Mouse (Mus musculus) ES-E14 (cell line): ENCODE data around the gene Krt71. TPM values are rescaled to one million over a fixed set of nuclear protein-coding genes. Genes with fewer than 3 reads are reported as not detected.
A peak's percentile ranks its signal among the peaks of the same experiment; 100 is the strongest.

Experiments
- DNase-seq: peaks from one replicate; pipeline ENCODE4 v3.0.0-alpha.2; 2013; ENCODE audit warnings: low read depth, low spot score
- H3K27ac ChIP-seq: 2 replicates; pipeline ENCODE4 v1.5.1; 2012; ENCODE audit warnings: low read depth, mild to moderate bottlenecking, low read length, moderate library complexity, mixed read lengths; ENCODE audit not compliant: poor library complexity, insufficient read depth, severe bottlenecking
- H3K36me3 ChIP-seq: 2 replicates; pipeline ENCODE4 v1.6.1; 2012; ENCODE audit warnings: mild to moderate bottlenecking, low read length, moderate library complexity, mixed read lengths; ENCODE audit not compliant: control insufficient read depth, poor library complexity, insufficient read depth, severe bottlenecking
- H3K4me1 ChIP-seq, 2 experiments: fragments of 150-350 bp in 1 of 2; sonication (generic) in 1 of 2; 2 replicates each; pipeline ENCODE4 v1.6.1; 2012; ENCODE audit warnings: low read length in 2 of 2, mild to moderate bottlenecking in 1 of 2, mixed read lengths in 1 of 2; ENCODE audit not compliant: control insufficient read depth in 2 of 2, insufficient read depth in 2 of 2, poor library complexity in 1 of 2
- H3K4me3 ChIP-seq, 2 experiments: fragments of 150-350 bp in 1 of 2; sonication (generic) in 1 of 2; 2 replicates each; pipeline ENCODE4 v1.5.1; 2012; ENCODE audit warnings: low read length in 2 of 2, low read depth in 1 of 2, mild to moderate bottlenecking in 1 of 2, mixed read lengths in 1 of 2; ENCODE audit not compliant: insufficient read depth in 1 of 2, poor library complexity in 1 of 2, severe bottlenecking in 1 of 2
- H3K9ac ChIP-seq: 2 replicates; pipeline ENCODE4 v1.6.1; 2012; ENCODE audit warnings: low read depth, mild to moderate bottlenecking, low read length, mixed read lengths; ENCODE audit not compliant: poor library complexity, insufficient read depth, severe bottlenecking
- H3K9me3 ChIP-seq: fragments of 150-350 bp; sonication (generic); 2 replicates; pipeline ENCODE4 v1.6.1; 2012; ENCODE audit warnings: low read depth, mild to moderate bottlenecking, low read length; ENCODE audit not compliant: control insufficient read depth, insufficient read depth
- CHD2 ChIP-seq: IDR thresholded peaks from 2 replicates; pipeline ENCODE4 v1.6.1; 2014; ENCODE audit warnings: mild to moderate bottlenecking, low read depth, low read length, inconsistent platforms
- HCFC1 ChIP-seq: IDR thresholded peaks from 2 replicates; pipeline ENCODE4 v1.6.1; 2012; ENCODE audit warnings: low read length, inconsistent platforms, borderline replicate concordance; ENCODE audit not compliant: insufficient read depth
- MAFK ChIP-seq: IDR thresholded peaks from 2 replicates; pipeline ENCODE4 v1.6.1; 2014; ENCODE audit warnings: mild to moderate bottlenecking, low read depth, low read length, inconsistent platforms; ENCODE audit not compliant: insufficient read depth
- ZC3H11A ChIP-seq: IDR thresholded peaks from 2 replicates; pipeline ENCODE4 v1.6.1; 2012; ENCODE audit warnings: low read depth, mild to moderate bottlenecking, inconsistent platforms, low read length, borderline replicate concordance
- ZNF384 ChIP-seq: IDR thresholded peaks from 2 replicates; pipeline ENCODE4 v1.6.1; 2012; ENCODE audit warnings: low read depth, low read length, inconsistent platforms
- in situ Hi-C, 2 experiments: fragments of 600-800 bp; cut with MboI; formaldehyde crosslinking; loops; one replicate each; pipeline ENCODE4 v1.15.1; 2025; ENCODE audit warnings: low sequenced_read_pairs in 2 of 2, inconsistent platforms in 1 of 2; ENCODE audit not compliant: unreplicated experiment in 2 of 2
- total RNA-seq: library from RNA; depleted of rRNA; stranded (reverse); fragments of 300-350 nt; gene quantifications from 2 replicates; pipeline ENCODE4 v1.2.3, GENCODE M21; 2012

Krt71 gene
- total RNA-seq, 1 experiment, result not detected

DNA sequence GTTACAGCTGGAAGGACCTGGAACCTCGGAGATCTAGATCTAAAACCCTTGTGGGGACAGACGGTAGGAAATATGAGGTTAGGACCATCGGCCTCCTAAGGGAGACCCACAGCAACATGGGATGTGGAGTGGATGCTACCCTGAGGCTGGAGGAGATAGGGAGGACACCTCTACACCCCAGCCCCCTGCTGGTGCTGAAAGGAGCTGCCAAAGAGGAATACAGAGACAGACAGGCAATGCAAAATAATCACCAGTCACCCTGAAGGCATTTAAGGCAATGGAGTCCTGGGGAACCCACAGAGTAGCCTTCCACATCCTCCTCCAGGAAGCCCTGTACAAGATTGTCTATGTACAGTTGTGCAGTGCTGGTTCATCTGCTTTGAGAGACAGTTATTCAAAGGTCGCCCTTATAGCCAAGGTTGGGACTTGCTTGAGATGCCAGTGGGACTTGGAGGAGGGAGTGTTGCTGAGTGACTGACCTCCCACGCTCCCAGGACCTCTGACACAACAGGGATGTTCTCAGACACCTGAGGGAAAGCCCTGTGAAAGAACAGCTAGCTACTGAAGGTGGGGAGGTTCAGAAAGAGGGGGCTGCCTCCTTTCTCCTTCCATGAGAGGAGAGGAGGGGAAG is 29.3 kb upstream of the Krt71 start:
- Histone ChIP-seq H3K36me3 (no peaks in the 10 kb centered on the region), H3K27ac (no peak overlapping the region), H3K9me3 (no peaks in the 10 kb centered on the region), H3K4me1 (peaks cover 0 to 7% of the 10 kb centered on the region in 2 experiments; a peak in 1 of 4 replicates), H3K4me3 (no peak overlapping the region), H3K9ac (no peak overlapping the region)
- in situ Hi-C loops, result loop anchor here (5.0 to 10.0 kb wide), 3 partner anchors 200 to 293 kb away; no protein-coding TSS in a partner anchor
- peak; percentile 16 for DNase-seq
- TF ChIP-seq ZC3H11A (no peak), CHD2 (no peak), ZNF384 (no peak), HCFC1 (no peak; the same call in 1 of the 2 replicates), MAFK (no peak)

GRCm38 (mm10) chr15:101770226-101770625 is 27.3 kb upstream of the Krt71 start:
- Histone ChIP-seq H3K36me3 (no peaks in the 10 kb centered on the region), H3K9ac (no peak overlapping the region), H3K4me3 (no peak overlapping the region), H3K4me1 (peaks cover 0 to 7% of the 10 kb centered on the region in 2 experiments; a peak in 1 of 4 replicates), H3K27ac (no peak overlapping the region), H3K9me3 (no peaks in the 10 kb centered on the region)
- in situ Hi-C loops, result loop anchor here (5.0 to 10.0 kb wide), 3 partner anchors 202 to 295 kb away; no protein-coding TSS in a partner anchor
- no peak for DNase-seq
- TF ChIP-seq ZC3H11A, result no peak
- TF ChIP-seq HCFC1, result no peak
- no peak for TF ChIP-seq ZNF384
- no peak for TF ChIP-seq CHD2
- no peak for TF ChIP-seq MAFK

GRCm38 (mm10) chr15:101737786-101738185 is 5.1 kb downstream of the Krt71 start:
- Histone ChIP-seq H3K9ac (no peak overlapping the region), H3K27ac (no peak overlapping the region), H3K9me3 (no peaks in the 10 kb centered on the region), H3K4me1 (no peaks in the 10 kb centered on the region), H3K36me3 (no peaks in the 10 kb centered on the region), H3K4me3 (no peak overlapping the region)
- no peak for TF ChIP-seq MAFK
- TF ChIP-seq CHD2, result no peak
- TF ChIP-seq ZNF384, result no peak
- TF ChIP-seq ZC3H11A, result no peak
- no peak for TF ChIP-seq HCFC1
- no peak for DNase-seq
- in situ Hi-C loops, result no loop called here

DNA sequence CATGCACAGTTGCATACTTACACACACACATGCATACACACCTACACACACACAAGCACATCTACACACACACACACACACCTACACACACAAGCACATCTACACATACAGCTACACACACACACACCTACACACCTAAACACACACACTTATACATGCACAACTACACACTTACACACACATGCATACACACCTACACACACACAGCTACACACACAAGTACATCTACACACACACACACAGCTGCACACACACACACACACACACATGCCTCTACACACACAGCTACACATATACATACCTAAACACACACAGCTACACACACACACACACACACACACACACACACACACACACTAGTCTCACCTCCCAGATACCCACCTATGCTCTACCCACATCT is 12.3 kb downstream of the Krt71 start:
- TF ChIP-seq ZNF384, result no peak
- no peak for TF ChIP-seq HCFC1
- no peak for TF ChIP-seq ZC3H11A
- no peak for TF ChIP-seq MAFK
- no peak for TF ChIP-seq CHD2
- in situ Hi-C loops, result no loop called here
- no peak overlapping the region for H3K9ac ChIP-seq

More for the DNA sequence above, 12.3 kb downstream of the Krt71 start:
- no peaks in the 10 kb centered on the region for H3K36me3 ChIP-seq
- H3K9me3 ChIP-seq, result no peaks in the 10 kb centered on the region
- H3K4me1 ChIP-seq, result no peaks in the 10 kb centered on the region
- H3K4me3 ChIP-seq, result no peak overlapping the region
- no peak for DNase-seq
- H3K27ac ChIP-seq, result no peak overlapping the region
